21 mouse cellular contexts compared by ENCODE assay signal in genomic region chr17:17548958-17549357, GRCm38 (mm10).
DNase-seq lines count a peak whose midpoint lies in the region; ATAC-seq and TF ChIP-seq lines count a peak whose summit lies in the region.
"Had no signal": no experiment of that assay in that cellular context is flagged by ENCODE, and none has a peak within 500 bp of the region (broad histone marks: within the 10 kb centered on the region; RNA-seq: fewer than 3 reads in every experiment).

No protein-coding gene starts in this region.

- H3K9ac ChIP-seq in kidney, embryonic 16.5 days (replicated peaks; ENCODE audit: low read length) = no peak overlapping the region
- H3K9ac ChIP-seq: embryonic facial prominence, embryonic 13.5 days; embryonic facial prominence, embryonic 15.5 days; forebrain, embryonic 12.5 days had no signal

- no peak for TF ChIP-seq POLR2A in kidney, adult 2 months (IDR thresholded peaks at IDR 0.05; ENCODE audit: low read depth, low read length)

- peak; percentile 69 for ATAC-seq in granulocyte monocyte progenitor cell, adult 5-6 weeks (replicated peaks; ENCODE audit: poor library complexity, severe bottlenecking)
- ATAC-seq in megakaryocyte progenitor cell, adult 5-6 weeks (replicated peaks; ENCODE audit: poor library complexity) = 0 out of 2 replicates have a peak, but pooled peaks have one; percentile 55
- no peak for ATAC-seq in kidney, embryonic 16.5 days (ENCODE audit: low FRiP score, low TSS enrichment)
- ATAC-seq: forebrain, embryonic 14.5 days; forebrain, embryonic 16.5 days had no signal

- 91% methylated on average over 3 of the region's 3 CpGs for WGBS in kidney, embryonic 16.5 days
- WGBS in kidney, adult 2 months = 86% methylated on average over 3 of the region's 3 CpGs

- no peak overlapping the region for H3K4me2 ChIP-seq in kidney, embryonic 16.5 days (replicated peaks; ENCODE audit: low read depth, low read length)
- H3K4me2 ChIP-seq: embryonic facial prominence, embryonic 13.5 days; embryonic facial prominence, embryonic 15.5 days; forebrain, embryonic 12.5 days had no signal

- no peaks in the 10 kb centered on the region for H3K9me3 ChIP-seq in kidney, embryonic 16.5 days (ENCODE audit: low read length)
- H3K9me3 ChIP-seq: embryonic facial prominence, embryonic 13.5 days; embryonic facial prominence, embryonic 15.5 days; forebrain, embryonic 10.5 days; forebrain, embryonic 12.5 days had no signal

- TF ChIP-seq CTCF in kidney, adult 2 months (conservative IDR thresholded peaks at IDR 0.05; ENCODE audit: insufficient read depth, insufficient read length, low read depth, low read length) = no peak

- no peak overlapping the region for H3K27ac ChIP-seq in kidney, embryonic 16.5 days (ENCODE audit: low read length)
- no peak overlapping the region for H3K27ac ChIP-seq in kidney, adult 2 months (ENCODE audit: insufficient read depth, low read depth, low read length)
- H3K27ac ChIP-seq: embryonic facial prominence, embryonic 13.5 days; embryonic facial prominence, embryonic 15.5 days; forebrain, embryonic 10.5 days; forebrain, embryonic 12.5 days had no signal

- DNase-seq in retina, postnatal 1 day = no peak
- DNase-seq in kidney, adult 2 months = no peak
- DNase-seq: adrenal gland, adult 2 months; adrenal gland, postnatal 10 days; adrenal gland, postnatal 25 days; cerebellum, adult 11 months; cerebellum, adult 18-20 months; cerebellum, adult 8-10 months; cerebellum, adult 9-11 months; cerebellum, postnatal 14 days; embryo, embryonic 11 days had no signal

- H3K4me3 ChIP-seq in kidney, embryonic 16.5 days (ENCODE audit: low read length) = no peak overlapping the region
- no peak overlapping the region for H3K4me3 ChIP-seq in kidney, adult 2 months (ENCODE audit: insufficient read depth, low read depth, low read length)
- H3K4me3 ChIP-seq: embryonic facial prominence, embryonic 13.5 days; embryonic facial prominence, embryonic 15.5 days; erythroblast, embryonic 14.5 days; forebrain, embryonic 10.5 days; forebrain, embryonic 12.5 days had no signal

- peaks cover 10% of the 10 kb centered on the region; the same call in 1 of the 2 replicates for H3K36me3 ChIP-seq in kidney, embryonic 16.5 days (ENCODE audit: insufficient read depth, low read length)
- peaks cover 5% of the 10 kb centered on the region for H3K36me3 ChIP-seq in kidney, adult 2 months (ENCODE audit: control insufficient read depth, insufficient read depth, low read length)

- H3K27me3 ChIP-seq in kidney, embryonic 16.5 days (ENCODE audit: insufficient read depth, low read length) = no peaks in the 10 kb centered on the region
- no peaks in the 10 kb centered on the region for H3K27me3 ChIP-seq in kidney, adult 2 months (replicated peaks; ENCODE audit: control insufficient read depth, insufficient read depth, low read length)
- H3K27me3 ChIP-seq: embryonic facial prominence, embryonic 13.5 days; embryonic facial prominence, embryonic 15.5 days; forebrain, embryonic 12.5 days had no signal

- H3K4me1 ChIP-seq in kidney, embryonic 16.5 days (ENCODE audit: insufficient read depth, low read length) = no peaks in the 10 kb centered on the region
- H3K4me1 ChIP-seq in kidney, adult 2 months (ENCODE audit: control insufficient read depth, insufficient read depth, low read length) = no peaks in the 10 kb centered on the region
- H3K4me1 ChIP-seq: embryonic facial prominence, embryonic 13.5 days; embryonic facial prominence, embryonic 15.5 days; forebrain, embryonic 10.5 days; forebrain, embryonic 12.5 days had no signal
